Mouse (Mus musculus) left cerebral cortex, postnatal 4 days (tissue): ENCODE results near the gene Sycn. TPM values are rescaled to one million over a fixed set of nuclear protein-coding genes. Genes with fewer than 3 reads are reported as not detected.

Experiments used
- DNase-seq: peaks from one replicate; pipeline ENCODE4 v3.0.0-alpha.2; 2022
- intact Hi-C: fragments of 180-260 bp; cut with DNase I; formaldehyde crosslinking; loops from one replicate; pipeline ENCODE4 v1.15.1; 2025
- microRNA-seq: library from miRNA; unstranded; fragments of <30 nt; microRNA quantifications from one replicate; pipeline ENCODE4 v1.2.0, GENCODE M21; 2022
- total RNA-seq, 2 experiments: library from RNA; stranded (reverse); gene quantifications; 2 replicates each; pipeline ENCODE4 v1.2.3; 2021

Gene Sycn
- total RNA-seq, 2 experiments from 2014 or later, result not detected

DNA sequence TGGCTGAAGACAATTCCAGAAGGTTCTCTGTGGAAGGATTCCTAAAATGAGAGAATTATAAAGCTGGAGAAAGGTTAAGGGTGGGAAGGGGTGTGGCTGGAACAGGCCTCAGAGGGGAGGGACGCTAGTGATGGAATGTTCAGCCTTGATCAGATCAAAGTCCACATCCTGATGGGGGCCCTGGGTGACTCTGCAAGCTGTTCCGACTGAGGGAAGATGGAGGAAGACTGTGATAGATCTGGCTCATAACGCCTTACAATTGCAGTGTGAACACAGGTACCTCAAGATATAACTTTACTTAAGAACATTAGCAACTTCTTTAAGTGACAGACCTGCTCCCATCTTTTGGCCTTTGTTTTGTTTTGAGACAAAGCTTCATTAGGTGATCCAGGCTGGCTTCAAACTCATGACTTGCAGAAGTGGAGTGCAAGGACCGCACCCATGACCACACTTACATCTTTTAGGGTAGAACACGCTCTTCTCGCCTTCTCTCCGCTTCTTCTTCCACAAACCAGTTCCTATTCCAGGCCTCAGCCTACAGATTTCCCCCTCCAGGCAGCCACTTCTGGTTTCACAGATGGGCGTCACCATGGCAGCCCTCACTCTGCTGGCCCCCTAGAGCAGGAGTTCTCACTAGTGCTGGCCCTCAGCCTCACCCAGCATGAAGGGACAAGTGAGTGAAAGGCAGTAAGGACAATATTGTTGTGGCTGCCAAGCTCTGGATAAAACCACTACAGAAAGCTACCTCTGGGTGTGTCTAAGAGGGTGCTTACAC, 43.1 kb downstream of the Sycn start:
- no peak for DNase-seq
- intact Hi-C loops, result no loop called here

DNA sequence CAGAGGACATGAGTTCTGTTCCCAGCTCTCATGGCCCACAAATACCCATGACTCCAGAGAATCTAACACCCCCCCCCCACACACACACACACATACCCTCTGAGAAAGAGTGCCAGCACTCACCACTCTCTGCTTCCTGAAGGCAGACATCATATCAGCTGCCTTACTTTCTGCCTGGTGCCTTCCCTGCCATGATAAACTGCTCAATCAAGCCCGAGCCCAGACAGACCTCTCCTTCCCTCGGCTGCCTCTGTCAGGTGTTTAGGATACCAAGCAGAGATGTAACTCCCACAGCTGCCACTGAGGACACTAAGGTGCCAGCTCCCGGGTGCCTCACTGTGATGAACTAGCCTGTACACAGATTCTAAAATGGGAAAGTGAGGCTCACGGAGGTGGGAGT, 43.8 kb downstream of the Sycn start:
- intact Hi-C loops, result no loop called here

DNA sequence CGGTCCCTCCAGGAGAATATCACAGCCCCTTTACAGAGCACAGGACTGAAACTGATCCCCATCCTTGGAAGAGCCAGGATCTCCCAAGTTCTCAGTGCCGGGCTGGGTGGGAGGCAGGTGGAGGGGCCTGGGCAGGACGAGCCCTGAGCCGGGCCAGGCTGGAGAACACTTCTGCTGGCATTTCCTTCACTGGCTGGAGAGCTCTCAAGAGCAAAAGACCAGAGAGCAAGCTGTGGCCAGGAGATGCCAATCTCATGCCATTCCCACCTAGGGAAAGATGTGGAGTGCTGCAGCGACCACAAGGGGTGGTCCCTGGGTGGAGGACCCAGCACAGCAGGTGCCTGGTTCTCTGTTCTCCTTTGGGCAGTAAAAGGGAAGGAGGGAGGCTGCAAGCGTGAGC, 44.3 kb downstream of the Sycn start:
- intact Hi-C loops, result no loop called here
- DNase-seq, result no peak

More for the DNA sequence above, 43.8 kb downstream of the Sycn start:
- DNase-seq, result no peak

DNA sequence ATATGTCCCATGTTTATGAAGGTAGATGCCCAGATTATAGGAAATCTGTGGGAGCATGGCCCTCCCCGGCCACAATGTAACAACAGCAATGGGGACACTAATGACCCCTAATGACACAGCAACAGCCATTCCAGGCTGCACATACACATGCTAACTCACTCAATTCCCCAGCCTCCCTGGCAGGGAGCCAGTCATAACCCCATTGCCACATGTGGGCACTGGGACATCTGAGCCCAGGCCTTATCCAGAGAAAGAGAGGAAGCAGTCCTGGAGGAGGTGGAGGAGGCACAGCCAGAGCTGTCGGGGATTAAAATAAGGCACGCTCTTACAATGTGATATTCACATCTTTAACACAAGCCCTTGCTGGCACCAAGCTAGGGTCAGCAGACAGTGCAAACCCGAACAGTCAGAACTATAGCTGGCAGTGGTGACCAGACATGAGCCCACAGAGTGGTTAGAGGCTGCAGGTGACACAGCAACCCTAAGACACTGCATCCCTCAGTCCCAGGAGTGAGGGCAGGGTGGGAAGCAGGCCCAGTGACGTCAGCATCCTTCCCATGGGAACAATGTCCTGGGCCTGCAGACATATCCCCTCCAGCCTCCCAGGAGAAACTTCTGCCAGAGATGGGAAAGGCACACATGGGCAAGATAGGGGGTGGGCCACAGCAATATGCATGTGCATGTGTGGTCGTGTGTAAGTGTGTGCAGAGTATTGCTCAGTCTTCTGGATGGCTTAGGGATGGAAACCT, 46.2 kb downstream of the Sycn start:
- intact Hi-C loops, result no loop called here

DNA sequence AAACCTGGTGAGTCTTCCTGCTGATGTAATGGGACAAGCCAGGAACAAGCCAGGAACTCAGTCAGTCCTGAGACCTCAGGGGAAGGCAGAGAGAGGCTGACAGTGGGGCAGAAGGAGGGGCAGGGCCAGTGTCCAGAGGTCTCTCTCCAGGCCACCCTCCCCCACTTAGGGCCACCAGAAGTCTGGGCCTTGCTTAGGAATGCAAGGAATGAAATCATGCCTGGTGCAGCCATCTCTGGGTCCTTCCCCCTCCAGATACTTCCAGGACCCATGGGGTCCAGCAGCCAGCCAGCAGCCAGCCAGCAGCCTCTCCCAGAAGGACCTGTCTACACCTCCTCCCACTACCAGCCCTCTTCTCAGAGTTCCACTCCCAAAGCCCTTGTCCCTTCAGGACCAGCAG, 47.0 kb downstream of the Sycn start:
- intact Hi-C loops, result no loop called here
- DNase-seq, result no peak

More for the DNA sequence above, 46.2 kb downstream of the Sycn start:
- DNase-seq, result peak; percentile 59

Small RNAs within 50 kb of the gene (microRNA-seq; reads per million reads assigned to microRNA genes)
- gene Mir7049, result 1.5 reads per million

Other genes starting within 250 kb of the Sycn start
- 1 to 10 TPM; 1.1 to 1.3 TPM for gene Selenov, start 249.7 kb upstream of the Sycn start, total RNA-seq
- gene Dll3, start 238.6 kb upstream of the Sycn start, total RNA-seq, result 1 to 10 TPM; 6.9 to 8.1 TPM
- 10 to 100 TPM; 59.7 to 66.7 TPM for gene Timm50, start 228.8 kb upstream of the Sycn start, total RNA-seq
- gene Supt5, start 202.1 kb upstream of the Sycn start, total RNA-seq, result 100 to 1,000 TPM; 111 TPM
- 100 to 1,000 TPM; 913 to 959 TPM for gene Rps16, start 190.2 kb upstream of the Sycn start, total RNA-seq
- 10 to 100 TPM; 25.0 to 33.3 TPM for gene Plekhg2, start 168.3 kb upstream of the Sycn start, total RNA-seq
- 1 to 10 TPM; 1.9 to 2.3 TPM for gene Zfp36, start 160.6 kb upstream of the Sycn start, total RNA-seq
- 10 to 100 TPM; 18.6 to 19.7 TPM for gene Med29, start 148.2 kb upstream of the Sycn start, total RNA-seq
- 10 to 100 TPM; 77.7 to 86.8 TPM for gene Paf1, start 147.9 kb upstream of the Sycn start, total RNA-seq
- gene Gmfg, start 103.4 kb upstream of the Sycn start, total RNA-seq, result 1 to 10 TPM; 2.5 to 3.3 TPM
- gene Lrfn1, start 88.9 kb upstream of the Sycn start, total RNA-seq, result 100 to 1,000 TPM; 125 TPM
- not detected for gene Ifnl2, start 30.4 kb upstream of the Sycn start, total RNA-seq
- gene Ifnl3, start 18.0 kb upstream of the Sycn start, total RNA-seq, result not detected
- not detected for gene Nccrp1, start 6.4 kb downstream of the Sycn start, total RNA-seq
- 10 to 100 TPM; 67.9 to 70.0 TPM for gene Samd4b, start 57.3 kb downstream of the Sycn start, total RNA-seq
- gene Pak4, start 57.3 kb downstream of the Sycn start, total RNA-seq, result 10 to 100 TPM; 11.6 to 11.9 TPM
- gene Acp7, start 90.4 kb downstream of the Sycn start, total RNA-seq, result under 1 TPM; 0.18 to 0.89 TPM
- gene Fbxo27, start 152.0 kb downstream of the Sycn start, total RNA-seq, result 10 to 100 TPM; 20.1 to 22.8 TPM
- 1 to 10 TPM; 2.9 to 3.7 TPM for gene Fbxo17, start 175.9 kb downstream of the Sycn start, total RNA-seq
- gene Mrps12, start 200.9 kb downstream of the Sycn start, total RNA-seq, result 10 to 100 TPM; 41.1 to 41.6 TPM
- gene Sars2, start 201.1 kb downstream of the Sycn start, total RNA-seq, result 10 to 100 TPM; 11.9 to 13.3 TPM
- under 1 TPM in 1 of 2 experiments, not detected in 1; 0.68 TPM for gene Ccer2, start 215.3 kb downstream of the Sycn start, total RNA-seq
- gene Sirt2, start 225.8 kb downstream of the Sycn start, total RNA-seq, result 10 to 100 TPM; 91.5 to 99.9 TPM
- gene Nfkbib, start 226.6 kb downstream of the Sycn start, total RNA-seq, result 10 to 100 TPM; 35.3 to 35.6 TPM
- 1 to 10 TPM; 1.5 to 1.6 TPM for gene Rinl, start 248.1 kb downstream of the Sycn start, total RNA-seq